Mouse (Mus musculus) bone marrow, adult 2 months (tissue): ENCODE data around the gene Timm10.
A peak's percentile ranks its signal among the peaks of the same experiment; 100 is the strongest.

ENCODE experiments used
- CTCF ChIP-seq: fragments of 200-500 bp; IDR thresholded peaks from 2 replicates; pipeline ENCODE4 v1.5.1; 2011; ENCODE audit warnings: low read length, control low read depth; ENCODE audit not compliant: control insufficient read depth, insufficient read depth
- POLR2A ChIP-seq: fragments of 200-500 bp; IDR thresholded peaks from 2 replicates; pipeline ENCODE4 v1.6.1; 2011; ENCODE audit warnings: low read depth, mild to moderate bottlenecking, control low read depth, low read length, borderline replicate concordance; ENCODE audit not compliant: control insufficient read depth

GRCm38 (mm10) chr2:84840016-84840747 is 13.4 kb downstream of the Timm10 start:
- TF ChIP-seq POLR2A (peak; percentile 86; the same call in 1 of the 2 replicates), CTCF (no peak)
